Mouse (Mus musculus) cerebellum, adult 8-10 months (tissue): ENCODE results near the gene Rab2b.
A peak's percentile ranks its signal among the peaks of the same experiment; 100 is the strongest.
"Not testable (repeated sequence)": the region's sequence is repeated elsewhere in the genome, so short reads cannot be mapped to it uniquely, and the experiment has no call there.

Experiments
- DNase-seq: peaks from one replicate; pipeline ENCODE4 v3.0.0; 2022

Rab2b gene

DNA sequence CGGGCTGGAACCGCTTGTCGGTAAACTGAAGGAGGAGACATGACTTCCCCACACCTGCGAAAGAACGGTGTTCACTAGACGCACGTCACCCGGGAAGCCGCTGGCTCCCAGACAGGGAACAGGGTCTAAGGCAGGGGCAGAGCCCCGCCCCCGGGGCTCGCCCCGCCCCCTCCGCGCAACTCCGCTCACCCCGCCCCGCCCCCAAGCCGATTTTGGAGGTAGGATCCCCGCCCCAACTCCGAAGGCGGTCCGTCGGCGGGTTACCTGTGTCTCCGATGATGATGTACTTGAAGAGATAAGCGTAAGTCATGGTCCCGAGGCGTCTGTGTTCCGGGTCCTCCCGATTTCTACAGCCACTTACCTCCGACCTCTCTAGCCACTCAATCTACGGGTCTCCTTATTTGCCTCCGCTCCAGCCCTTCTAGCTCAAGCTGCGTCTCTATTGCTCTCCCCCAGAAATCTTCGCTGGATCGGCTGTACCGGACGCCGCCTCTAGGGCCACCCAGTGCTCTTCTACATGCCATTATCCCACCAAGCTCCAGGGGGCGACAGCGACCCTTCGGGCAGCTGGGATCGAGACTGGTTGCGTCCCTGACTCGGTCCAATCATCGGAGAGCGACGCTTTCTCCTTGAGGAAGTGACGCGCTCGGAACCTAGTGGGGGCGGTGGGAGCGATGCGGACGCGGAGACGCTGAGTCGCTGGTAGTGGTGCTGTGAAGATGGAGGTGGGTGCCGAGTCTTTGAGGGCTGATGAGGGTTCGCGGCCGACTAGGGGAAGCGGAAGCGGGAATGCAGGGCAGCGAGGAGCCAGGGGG, at the start of gene Rab2b, which contains the start of gene Tox4:
Gene Rab2b (minus strand): TSS at position 614 of the 815 bp plus-strand sequence.
Gene Tox4 (plus strand): TSS at position 215 of the 815 bp plus-strand sequence.
- DNase-seq, result peak; percentile 98

DNA sequence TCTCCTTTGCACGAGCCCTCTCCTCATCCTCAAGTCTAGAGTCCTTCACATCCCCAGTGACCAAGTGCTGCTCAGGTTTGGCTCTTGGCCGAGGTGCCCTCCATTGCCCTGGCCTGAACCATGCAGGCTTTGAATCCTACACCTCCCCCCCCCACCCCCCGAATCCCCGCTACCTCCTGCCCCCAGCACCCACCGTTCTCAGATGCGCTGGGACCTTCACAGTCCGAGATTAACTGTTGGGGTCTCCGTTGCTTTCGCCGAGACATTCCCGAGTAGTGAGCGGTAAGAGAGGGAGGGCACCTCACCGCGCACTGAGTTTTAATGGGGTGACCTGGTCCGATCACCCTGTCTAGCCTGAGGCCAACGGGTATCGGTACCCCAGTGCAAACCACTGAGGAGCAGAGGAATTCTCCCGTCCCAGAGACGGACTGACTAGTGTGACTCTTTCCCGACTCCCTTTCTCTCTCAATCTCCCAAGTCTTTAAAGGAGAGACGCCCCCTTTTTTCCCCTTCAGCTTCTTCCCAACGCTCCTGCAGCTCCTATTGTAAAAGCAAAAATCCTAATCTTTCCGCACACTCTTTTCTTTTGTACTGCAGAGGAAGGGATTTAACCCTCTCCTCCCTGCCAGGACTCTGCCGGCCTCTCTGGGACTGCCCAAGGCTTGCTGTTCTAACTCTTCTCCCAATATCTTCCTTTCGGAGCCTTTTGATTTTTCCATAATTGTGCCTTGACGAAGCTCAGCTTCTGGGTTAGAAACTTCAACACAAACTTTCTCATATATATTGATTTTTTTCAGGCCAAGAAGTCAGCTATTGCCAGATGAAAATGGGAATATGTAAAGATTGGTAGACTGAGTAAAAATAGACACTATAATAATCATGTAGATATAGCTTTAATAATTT, 48.8 kb upstream of the Rab2b start, which contains the start of gene Sall2:
Gene Sall2 (minus strand): TSS at position 853 of the 903 bp plus-strand sequence.
- no peak for DNase-seq

DNA sequence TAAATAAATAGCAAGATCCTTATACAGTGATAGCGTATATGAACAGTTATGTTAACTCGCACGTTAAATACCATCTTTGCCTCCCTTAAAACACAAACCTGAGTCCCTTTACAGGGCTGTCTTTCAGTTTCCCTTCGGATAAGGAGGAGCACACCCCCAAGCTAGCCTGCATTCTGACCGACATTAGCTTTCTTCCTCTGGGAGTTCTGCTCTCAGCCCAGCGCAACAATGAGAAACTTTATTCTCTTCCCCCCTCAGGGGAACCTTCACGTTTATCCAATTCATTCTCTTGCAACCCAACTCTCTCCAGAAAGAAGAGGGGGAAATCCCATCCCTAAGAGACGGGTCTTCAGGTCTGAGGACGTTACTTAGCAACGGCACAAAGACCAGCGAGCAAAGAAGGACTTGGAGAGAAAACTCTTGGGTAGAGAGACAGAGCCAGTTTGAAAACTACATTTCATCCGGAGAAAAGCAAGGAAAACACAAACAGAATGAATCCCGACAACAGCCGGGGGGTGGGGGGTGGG, 48.1 kb upstream of the Rab2b start:
- DNase-seq, result no peak

DNA sequence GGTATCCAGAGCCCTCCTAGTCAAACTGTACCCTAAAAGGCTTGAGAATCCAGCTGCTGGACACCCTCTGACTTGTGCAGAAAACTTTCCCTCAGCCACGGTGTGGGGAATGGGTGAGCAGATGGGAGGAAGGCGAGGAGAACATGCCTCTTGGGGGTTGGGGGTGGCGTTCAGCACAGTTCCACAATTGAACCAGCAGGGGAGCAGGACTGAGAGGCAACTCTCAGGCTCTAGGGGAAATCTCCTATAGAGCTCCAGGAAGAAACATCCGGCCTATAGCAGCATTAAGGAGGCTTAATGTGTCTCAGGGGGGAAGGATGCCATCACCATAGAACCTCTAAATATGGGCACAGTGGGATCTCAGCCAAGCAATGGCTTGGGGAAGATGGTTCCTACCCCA, 46.5 kb upstream of the Rab2b start:
- DNase-seq, result no peak

DNA sequence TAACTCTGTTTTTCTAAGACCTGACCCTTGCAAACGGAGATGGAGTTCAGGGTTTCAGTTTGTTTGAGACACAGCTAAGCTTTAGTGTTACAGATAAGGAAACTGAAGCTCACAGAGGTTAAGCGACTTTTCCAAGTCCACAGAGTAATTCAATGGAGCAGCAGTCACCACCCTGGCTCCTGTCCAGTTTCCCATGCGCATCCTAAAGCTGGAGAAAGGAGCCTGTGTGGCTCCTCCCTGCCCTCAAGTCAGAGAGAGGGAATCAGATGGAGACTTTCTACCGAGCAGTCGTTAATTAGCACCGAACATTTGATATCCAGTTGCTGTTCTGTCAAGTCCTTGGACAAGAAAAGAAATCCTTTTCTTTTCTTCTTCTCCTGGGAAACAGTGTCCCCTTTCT, 40.0 kb upstream of the Rab2b start:
- no peak for DNase-seq

DNA sequence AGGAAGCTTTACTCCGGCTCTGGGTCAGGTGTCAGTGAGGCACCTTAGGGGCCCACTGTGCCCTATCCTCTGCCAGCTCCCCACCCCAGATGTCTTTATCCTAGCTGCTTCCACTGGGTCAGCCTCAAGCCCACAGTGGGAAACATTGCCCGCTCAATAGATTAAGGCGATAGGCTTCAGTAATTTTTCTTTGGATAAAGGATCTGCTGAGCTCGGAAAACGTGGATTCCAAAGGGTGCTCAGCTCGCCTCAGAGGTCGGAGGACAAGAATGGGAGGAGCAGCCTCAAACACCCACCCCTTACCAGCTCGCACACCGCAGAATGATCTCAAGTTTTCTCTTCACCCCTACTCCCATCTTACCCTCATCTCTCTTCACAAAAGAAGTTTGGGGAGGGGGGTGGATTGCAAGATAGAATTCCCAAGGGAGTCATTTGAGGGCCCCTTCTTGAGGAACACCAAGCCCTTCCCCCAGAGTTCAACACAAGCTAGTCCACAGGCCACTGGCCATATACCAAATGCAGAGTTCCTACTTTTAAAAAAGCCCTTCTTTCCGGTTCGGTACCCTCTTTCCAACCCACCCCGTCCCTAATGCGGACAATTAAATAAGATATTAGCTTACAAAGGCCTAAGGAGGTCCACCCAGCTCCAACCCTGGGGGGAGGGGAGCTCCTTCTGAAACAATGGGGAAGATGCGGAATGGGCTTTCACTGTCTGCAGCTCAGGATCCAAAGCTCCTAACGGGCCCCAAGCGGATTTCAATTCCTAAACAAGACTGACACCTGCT, 37.3 kb upstream of the Rab2b start:
- DNase-seq, result peak; percentile 52

DNA sequence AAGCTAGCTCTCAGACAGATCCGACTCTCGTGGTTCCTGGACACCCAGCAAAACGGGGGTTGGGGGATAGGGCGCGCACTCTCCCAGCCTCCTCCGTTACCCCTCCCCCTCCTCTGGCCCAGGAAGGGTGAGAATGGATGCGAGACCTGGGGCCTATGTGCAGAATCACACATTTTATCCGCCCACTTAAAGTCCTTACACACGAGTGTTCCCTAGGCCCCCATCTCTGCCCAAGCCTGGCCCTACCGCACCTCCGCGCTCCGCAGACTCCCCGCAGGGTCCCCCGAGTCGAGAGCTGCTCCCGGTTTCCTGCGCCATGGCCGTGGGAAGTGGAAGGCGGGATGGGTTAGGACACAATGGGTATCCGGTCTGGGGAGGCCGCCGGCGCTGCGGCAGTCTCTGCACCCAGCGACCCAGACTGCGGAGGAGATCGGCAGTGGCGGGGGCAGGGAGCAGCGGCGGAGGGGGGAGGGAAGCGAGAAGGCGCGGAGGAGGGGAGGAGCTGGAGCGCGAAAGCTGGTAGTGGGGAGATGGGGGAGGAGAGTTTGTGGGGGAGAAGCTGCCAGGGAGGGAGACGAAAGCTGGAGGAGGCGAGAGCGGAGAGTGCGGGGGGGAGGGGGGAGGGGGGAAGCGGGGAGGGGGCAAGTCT, 36.6 kb upstream of the Rab2b start:
- peak; percentile 72 for DNase-seq

DNA sequence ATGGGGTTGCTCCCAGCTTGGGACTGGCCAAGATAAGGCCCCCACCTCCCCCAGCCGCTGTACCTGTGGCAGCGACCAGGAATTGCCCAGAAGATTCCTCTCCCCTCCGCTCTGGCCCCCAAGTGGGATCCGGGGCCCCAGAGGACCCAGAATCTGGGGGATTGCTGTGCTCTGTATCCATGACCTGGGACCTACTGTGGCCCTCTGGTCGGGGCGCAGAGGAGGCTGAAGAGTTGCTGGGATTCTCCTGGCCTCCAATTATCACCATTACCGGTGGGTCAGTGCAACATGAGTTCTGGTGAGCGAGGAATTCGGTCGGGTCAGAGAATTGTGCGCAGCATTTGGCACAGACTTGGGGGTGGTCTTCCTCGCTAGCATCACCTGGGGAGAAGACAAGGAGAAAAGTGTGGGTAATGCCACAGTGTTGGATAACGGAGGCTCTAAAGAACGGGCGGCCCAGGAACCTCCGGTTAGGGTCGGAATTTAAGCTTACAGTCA, 36.0 kb upstream of the Rab2b start:
- no peak for DNase-seq

DNA sequence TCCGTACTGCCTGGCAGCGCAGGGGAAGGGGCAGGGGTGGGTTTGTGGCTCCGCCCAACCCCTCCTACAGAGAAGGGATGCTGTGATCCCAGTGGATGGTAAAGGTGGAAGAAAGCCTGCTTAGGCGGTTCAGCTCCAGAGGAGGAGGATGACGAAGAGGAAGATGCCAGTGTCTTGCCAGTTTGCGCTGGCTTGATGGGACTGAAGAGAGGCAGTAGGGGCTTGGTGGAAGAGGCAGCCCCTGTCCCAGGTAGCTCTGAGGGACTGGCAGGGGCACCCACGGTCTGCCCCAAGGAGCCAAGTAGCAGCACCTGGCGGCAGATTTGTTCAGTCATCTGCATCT, 35.4 kb upstream of the Rab2b start:
- DNase-seq, result no peak

DNA sequence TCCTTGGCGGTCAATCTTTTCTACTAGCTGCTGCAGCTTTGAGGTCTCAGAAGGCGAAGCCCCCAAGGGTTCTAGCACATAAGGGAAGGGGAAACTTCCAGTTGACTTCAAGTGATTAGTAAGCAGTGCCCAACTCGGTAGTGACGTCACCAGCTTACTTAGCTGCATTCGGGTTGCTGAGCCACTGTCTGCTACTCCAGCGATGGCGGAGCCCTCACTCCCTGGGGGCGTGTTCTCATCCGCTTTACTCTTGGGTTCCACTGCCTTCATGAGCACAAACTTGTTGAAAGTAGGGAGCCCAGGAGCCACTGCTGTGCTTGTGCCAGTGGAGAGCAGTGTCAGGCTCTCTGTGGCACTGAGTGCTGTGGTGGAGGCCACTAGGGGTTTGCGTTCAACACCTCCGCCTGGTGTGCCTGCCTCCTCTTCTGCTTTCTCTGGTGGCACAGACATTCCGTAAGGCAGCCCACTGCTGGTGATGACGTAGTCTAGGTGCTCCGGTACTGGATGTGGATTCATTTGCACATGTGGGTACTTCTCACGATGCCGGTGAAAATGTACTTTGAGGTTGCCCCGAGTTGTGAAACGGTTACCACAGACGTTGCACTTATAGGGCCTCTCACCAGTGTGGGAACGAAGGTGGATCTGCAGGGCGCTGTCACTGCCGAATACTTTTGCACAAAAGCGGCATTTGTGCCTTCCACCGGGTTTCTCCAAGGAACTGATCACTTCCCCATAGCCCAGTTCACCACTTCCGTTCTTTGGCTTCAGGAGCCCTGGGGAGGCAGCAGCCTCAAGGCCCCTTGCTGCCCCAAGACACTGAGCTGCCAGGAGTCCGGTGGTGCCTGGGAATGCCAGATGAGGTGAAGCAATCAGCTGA, 34.8 kb upstream of the Rab2b start:
- no peak for DNase-seq

DNA sequence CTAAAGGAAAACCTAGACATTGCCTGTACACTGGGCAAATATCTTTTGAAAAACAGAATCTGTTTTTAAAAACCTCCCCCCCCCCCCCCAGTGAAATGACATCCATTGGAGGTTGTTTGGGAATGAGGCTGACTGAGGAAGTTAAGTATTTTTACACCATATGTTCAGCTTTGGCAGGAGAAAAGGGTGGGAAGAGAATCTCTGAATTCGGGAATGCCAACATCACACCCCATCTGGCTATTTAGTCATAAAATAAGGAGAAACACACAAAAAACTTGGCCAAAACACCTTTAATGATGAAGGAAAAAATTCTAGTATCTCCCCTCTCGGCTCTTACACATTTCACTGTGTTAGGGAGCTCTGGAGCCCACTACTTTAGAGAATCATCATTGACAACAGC, 31.6 kb upstream of the Rab2b start:
- DNase-seq, result no peak

DNA sequence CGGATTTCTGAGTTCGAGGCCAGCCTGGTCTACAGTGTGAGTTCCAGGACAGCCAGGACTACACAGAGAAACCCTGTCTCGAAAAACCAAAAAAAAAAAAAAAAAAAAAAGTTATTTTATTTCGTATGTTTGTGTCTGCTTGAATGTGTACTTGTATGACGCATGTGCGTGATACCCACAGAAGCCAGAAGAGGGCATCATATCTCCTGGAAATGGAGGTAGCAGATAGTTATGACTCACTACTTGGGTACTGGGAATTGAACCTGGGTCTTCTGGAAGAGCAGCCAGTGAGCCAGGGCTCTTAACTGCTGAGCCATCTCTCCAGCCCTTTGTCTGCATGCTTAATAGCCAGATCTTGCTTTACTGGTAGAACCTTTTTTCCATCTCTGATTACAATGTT, 31.0 kb upstream of the Rab2b start:
- not testable (repeated sequence) for DNase-seq

DNA sequence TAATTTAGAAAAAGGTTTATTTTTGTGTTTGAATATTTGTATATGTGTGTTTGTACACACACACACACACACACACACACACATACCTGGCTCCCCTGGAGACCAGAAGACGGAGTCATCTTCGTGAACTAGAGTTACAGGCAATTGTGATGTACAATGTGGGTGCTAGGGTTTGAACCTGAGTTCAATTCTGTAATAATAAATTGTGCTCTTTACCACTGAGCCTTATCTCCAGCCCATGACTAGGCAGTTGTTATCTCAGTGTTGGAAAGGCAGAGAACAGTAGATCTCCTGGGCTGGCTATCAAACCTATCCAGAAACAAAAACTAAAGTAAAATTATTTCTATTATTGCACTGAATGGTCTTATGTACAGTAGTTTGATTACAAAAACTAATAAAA, 26.8 kb upstream of the Rab2b start:
- no peak for DNase-seq

DNA sequence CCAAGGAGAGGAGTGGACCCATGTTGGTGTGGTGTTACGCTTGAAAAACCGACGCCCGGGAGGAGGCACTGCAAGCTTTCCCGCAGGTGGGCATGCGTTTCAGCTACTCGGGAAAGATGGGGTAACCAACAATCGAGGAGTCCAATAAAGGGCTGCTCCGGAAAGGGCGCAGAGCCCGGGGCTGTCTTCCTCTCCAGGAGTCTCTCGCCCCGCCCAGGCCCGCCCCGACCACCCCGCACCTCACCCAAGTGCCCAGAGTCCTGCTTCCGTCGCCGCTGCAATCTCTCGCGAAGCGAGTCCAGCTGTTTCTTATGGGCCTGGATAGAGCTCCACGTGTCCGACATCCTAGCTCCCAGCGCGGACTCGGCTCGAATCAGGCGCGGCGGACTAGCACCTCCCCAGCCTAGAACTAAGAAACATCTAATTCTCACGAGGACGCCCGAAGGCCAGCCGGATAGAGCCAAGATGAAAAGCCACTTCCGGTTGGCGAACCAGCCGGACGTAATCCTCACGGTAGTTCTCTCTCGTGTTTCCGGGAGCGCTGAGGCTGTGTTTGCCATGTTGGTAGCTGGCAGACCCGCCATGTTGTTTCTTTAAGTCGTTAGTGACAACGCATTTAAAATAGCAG, 25.4 kb upstream of the Rab2b start, which contains the start of gene Mettl3:
Gene Mettl3 (minus strand): TSS at position 485 of the 628 bp plus-strand sequence.
- peak; percentile 86 for DNase-seq

DNA sequence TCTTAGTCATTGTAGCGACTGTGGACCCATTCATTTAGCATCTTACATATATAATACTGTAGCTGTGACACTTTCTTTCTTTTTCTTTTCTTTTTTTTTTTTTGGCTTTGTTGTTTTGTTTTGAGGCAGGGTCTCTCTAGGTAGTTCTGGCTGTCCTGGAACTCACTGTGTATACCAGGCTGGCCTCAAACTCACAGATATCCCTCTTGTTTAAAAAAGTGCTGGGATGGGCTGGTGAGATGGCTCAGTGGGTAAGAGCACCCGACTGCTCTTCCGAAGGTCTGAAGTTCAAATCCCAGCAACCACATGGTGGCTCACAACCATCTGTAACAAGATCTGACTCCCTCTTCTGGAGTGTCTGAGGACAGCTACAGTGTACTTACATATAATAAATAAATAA, 24.2 kb upstream of the Rab2b start:
- DNase-seq, result not testable (repeated sequence)

DNA sequence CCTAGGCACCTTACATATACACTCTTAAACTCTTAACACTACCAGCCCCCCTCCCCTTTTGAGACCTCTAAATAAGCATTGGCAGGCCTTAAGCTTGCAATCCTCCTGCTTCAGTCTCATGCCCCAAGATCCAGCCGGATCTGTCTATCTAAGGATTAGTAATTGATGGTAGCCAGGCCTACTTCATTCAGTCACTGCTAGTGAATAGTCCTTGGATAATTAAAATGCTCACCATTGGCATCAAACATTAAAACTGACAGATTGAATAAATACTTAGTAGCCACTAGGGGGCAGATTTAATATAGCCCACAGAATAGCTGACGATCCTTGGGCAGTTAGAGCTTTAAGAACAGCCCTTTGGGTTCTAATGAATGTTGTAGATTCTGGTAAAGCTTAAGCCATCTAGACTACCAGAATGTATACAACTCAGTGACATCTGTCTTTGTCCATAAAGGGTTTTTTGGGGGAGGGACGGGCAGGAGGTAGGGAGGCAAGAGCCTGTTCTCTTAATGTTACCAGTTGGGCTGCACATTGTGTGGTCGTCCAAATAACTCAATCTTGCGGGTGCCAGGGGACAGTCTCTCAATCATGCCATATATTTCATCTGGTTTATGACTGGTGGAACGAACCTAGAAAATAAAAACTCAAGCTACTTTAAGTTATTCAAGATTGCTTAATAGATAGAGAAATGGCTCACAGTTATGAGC, 16.4 kb upstream of the Rab2b start:
- DNase-seq, result no peak

DNA sequence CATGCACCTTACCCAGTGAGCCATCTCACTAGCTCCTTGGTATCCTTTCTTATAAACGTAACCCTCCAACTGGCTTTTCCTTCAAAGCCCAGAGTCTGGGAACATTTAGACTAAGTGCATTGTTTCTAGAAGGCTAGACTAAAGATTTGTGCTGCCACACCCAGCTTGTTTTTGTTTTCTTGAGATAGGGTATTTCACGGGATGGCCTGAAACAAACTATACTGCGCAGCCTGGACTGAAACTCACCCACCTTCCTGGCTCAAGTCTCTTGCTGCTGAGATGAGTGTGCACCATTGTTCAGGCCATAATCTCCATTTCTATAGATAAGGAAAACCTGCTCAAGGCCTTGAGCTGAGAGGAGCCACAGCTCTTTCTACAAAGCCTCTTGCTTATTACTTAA, 4.8 kb upstream of the Rab2b start:
- DNase-seq, result no peak

DNA sequence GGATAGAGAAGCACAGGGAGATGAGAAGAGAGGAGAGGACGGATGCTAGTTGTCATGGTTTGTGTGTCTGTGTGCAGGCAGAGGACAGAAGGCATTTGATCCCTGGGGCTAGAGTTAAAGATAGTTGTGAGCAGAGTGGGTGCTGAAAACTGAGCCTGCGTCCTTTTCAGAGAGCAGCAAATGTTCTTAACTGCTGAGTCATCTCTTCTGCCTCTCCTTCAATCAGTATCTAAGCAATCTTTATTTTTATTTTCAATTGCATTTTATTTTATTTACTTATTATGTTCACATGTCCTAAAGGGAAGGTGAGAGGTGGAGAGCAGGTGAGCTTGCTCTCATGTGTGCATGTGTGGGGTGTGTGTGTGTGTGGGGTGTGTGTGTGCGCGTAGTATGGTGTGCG, 4.3 kb upstream of the Rab2b start:
- no peak for DNase-seq

DNA sequence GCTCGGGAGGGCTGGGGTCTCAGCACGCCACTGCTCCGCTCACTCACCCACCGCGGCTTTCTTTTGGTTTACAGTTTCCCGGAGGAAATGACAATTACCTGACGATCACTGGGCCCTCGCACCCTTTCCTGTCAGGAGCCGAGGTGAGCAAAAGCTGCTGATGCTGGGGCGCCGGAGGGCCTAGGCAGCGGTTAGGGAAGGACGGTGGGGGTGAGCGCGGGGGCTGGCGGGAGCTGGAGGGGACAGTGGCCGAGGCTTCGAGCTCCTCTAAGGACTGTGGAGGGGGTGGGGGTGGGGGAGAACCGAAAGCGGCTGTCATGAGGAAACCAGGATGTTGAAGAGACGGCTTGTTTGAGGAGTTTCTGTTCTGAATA, 389 bp upstream of the Rab2b start:
- DNase-seq, result no peak

DNA sequence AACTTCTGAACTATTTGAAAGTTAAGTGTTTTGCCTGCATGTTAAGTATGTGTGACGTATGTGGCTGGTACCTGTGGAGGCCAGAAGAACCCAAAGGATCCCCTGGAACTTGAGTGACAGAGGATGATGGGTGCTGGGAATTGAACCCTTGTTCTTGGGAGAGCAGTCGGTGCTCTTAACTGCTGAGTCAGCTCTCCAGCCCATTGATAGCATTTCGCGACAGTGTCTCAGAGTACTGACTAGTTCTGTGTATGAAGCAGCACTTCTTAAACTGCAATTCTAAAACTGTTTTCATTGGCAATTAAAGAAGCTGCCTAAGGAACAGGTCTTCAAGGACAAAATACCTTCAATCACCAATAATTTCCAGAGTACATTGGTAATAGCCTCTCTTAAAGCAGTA, 2.1 kb downstream of the Rab2b start:
- no peak for DNase-seq
